Mouse (Mus musculus) liver, embryonic 11.5 days (tissue): ENCODE measurements around the gene Cdc37l1. TPM values are rescaled to one million over a fixed set of nuclear protein-coding genes. Genes with fewer than 3 reads are reported as not detected.

ENCODE experiments used
- ATAC-seq: fragments of 200-750 bp; cut with Nextera tagmentation; replicated peaks from 2 replicates; pipeline ENCODE4 v1.8.0; 2017; ENCODE audit warnings: moderate number of reproducible peaks, mild to moderate bottlenecking, moderate TSS enrichment, moderate library complexity; ENCODE audit not compliant: low FRiP score
- DNase-seq: peaks from one replicate; pipeline ENCODE4 v3.0.0-alpha.2; 2017; ENCODE audit warnings: low spot score
- H3K27ac ChIP-seq: fragments of 300-500 bp; sonication (generic); 2 replicates; pipeline ENCODE4 v1.5.1; 2014; ENCODE audit warnings: mild to moderate bottlenecking, low read depth, low read length, control low read depth
- H3K27me3 ChIP-seq: fragments of 300-500 bp; sonication (generic); replicated peaks from 2 replicates; pipeline ENCODE4 v1.6.1; 2014; ENCODE audit warnings: low read length, mixed read lengths; ENCODE audit not compliant: control insufficient read depth, insufficient read depth
- H3K36me3 ChIP-seq: fragments of 300-500 bp; sonication (generic); 2 replicates; pipeline ENCODE4 v1.6.1; 2014; ENCODE audit warnings: mild to moderate bottlenecking, low read length, moderate library complexity, mixed read lengths; ENCODE audit not compliant: control insufficient read depth, insufficient read depth
- H3K4me1 ChIP-seq: fragments of 300-500 bp; sonication (generic); replicated peaks from 2 replicates; pipeline ENCODE4 v1.6.1; 2014; ENCODE audit warnings: low read length, mixed read lengths; ENCODE audit not compliant: control insufficient read depth, insufficient read depth
- H3K4me2 ChIP-seq: fragments of 300-500 bp; sonication (generic); 2 replicates; pipeline ENCODE4 v1.6.1; 2014; ENCODE audit warnings: mild to moderate bottlenecking, control low read depth, moderate library complexity
- H3K4me3 ChIP-seq: fragments of 300-500 bp; sonication (generic); 2 replicates; pipeline ENCODE4 v1.5.1; 2014; ENCODE audit warnings: low read depth, low read length, control low read depth
- H3K9ac ChIP-seq: fragments of 300-500 bp; sonication (generic); 2 replicates; pipeline ENCODE4 v1.6.1; 2014; ENCODE audit warnings: low read depth, low read length, control low read depth
- H3K9me3 ChIP-seq: fragments of 300-500 bp; sonication (generic); 2 replicates; pipeline ENCODE4 v1.6.1; 2016; ENCODE audit warnings: low read length, inconsistent platforms, mixed read lengths; ENCODE audit not compliant: control insufficient read depth
- WGBS: fragments of 180-500 bp; shearing (Covaris S2); extraction: QIAGEN DNeasy Blood & Tissue Kit; methylation state at CpG from one replicate; pipeline ENCODE4 v1.1.7; 2014; 5-methylcytosine and 5-hydroxymethylcytosine counted together
- polyA plus RNA-seq: library from polyadenylated mRNA; unstranded; fragments of >200 nt; fragmentation: Nextera tagmentation; extraction: Ambion mirVana; gene quantifications from 2 replicates; pipeline ENCODE4 v1.2.1, GENCODE M21; 2014

Cdc37l1 gene
- polyA plus RNA-seq, 1 experiment from 2014 or later = 27.9 TPM

DNA sequence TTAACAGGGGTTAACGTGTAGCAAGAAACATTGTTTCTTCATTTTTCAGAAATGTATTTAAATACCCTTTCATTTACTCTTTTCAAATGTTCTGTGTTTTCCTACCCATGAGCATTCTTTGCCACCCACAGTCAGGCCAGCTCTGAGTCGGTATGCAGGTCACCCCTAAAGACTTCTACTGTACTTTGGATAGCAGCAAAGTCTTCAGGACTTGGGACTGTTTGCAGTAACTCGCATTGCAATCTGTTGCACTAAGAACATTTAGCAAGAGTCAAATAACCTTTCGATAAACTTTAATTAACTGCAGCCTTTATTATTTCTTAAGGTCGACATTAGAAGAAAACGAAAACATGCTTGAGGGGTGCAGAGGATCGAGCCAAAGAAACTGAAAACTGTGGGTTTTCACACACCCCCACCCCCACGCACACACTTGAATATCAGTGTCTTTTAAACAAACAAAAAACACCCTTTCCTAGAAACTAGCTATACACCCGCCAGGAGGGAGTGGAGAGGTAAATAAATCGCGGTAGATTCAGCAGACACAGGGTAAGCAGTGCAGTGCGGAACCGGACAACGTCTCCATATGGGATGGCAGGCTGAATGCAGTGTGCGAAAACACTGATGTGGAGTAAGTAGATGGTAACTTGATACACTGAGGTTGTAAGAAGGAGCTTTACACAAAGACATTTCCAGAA, 56.0 kb downstream of the Cdc37l1 start:
- ATAC-seq (no peak), DNase-seq (no peak)
- Histone ChIP-seq H3K4me1 (peaks cover 15% of the 10 kb centered on the region), H3K9me3 (no peaks in the 10 kb centered on the region), H3K4me3 (peak overlapping the region; percentile 97), H3K27ac (no peak overlapping the region), H3K9ac (no peak overlapping the region; the same call in 1 of the 2 replicates), H3K36me3 (no peaks in the 10 kb centered on the region), H3K4me2 (peak overlapping the region; percentile 82), H3K27me3 (no peaks in the 10 kb centered on the region)
- WGBS = 54% methylated on average over 15 of the region's 15 CpGs

DNA sequence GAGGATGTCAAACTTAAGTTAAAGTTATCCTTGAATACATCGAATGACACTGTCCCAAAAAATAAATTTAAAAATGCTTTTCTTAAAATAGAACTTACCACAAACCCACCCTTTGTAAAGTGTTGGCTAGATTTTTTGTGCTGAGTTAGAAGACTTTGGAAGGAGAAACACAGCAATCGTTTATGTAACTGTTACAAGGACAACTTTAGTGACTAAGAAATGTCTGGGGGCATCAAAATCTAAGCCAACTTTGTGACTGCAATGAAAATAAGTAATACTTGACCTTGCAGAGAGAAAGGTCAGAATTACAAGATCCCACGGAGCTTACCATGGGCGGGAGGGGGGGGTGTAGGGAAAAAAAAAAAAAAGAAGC, 56.8 kb downstream of the Cdc37l1 start:
- H3K4me3 ChIP-seq = peak overlapping the region; percentile 97
- ATAC-seq (no peak), DNase-seq (no peak)
- peak overlapping the region; percentile 82 for H3K4me2 ChIP-seq
- H3K9me3 ChIP-seq = no peaks in the 10 kb centered on the region
- H3K36me3 ChIP-seq = no peaks in the 10 kb centered on the region
- no peaks in the 10 kb centered on the region for H3K27me3 ChIP-seq
- peak overlapping the region; percentile 98 for H3K9ac ChIP-seq
- peak overlapping the region; percentile 78 for H3K27ac ChIP-seq
- peaks cover 17% of the 10 kb centered on the region for H3K4me1 ChIP-seq
- WGBS = 19% methylated on average over 4 of the region's 4 CpGs

DNA sequence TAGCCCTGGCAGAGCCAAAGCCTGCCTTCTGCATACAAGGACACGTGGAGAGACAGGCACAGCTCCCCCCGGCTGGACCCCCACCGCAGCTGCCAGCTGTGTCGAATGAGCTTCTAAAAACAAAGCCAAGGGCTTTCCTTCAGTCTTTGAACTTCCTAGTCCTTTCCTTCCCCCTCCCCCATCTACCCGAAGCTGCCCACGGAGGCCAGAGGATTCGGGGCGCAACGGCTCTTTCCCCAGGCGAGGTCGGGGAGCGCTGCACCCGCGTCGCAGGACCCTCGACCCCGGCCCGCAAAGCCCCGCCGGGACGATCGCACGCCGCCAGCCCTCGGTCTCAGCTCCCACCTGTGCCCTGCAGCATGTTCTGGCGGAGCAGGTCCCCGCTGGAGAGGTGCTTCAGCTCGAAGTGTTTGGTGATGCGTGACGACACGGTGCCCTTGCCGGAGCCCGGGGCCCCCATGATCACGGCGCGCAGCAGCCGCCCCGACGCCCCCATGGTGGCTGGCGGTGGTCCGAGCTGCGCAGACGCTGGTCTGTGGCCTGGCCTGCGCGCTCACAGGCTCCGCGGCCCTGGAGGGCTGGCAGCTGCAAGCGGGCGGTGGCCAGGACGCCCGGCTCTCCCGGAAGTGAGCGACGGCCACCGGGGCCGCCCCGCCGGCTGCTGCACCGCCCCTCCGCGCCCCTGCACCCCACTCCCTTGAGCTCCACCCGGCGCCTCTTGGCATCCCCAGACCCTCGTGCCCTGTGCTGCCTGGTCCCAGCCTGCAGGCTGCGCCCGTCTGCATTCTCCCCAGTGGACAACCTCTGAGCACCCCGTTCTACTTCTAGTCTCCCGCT, 57.4 kb downstream of the Cdc37l1 start, which contains the start of gene Ak3:
Gene Ak3, minus strand, starts transcription at position 628 of the 837 bp plus-strand sequence.
- peak; percentile 81 for DNase-seq
- Histone ChIP-seq H3K4me3 (peak within 1 kb of the TSS; percentile 97), H3K9me3 (no peaks in the 10 kb centered on the region), H3K4me1 (peaks cover 21% of the 10 kb centered on the region), H3K36me3 (no peaks in the 10 kb centered on the region), H3K27ac (peak within 1 kb of the TSS; percentile 78), H3K4me2 (peak within 1 kb of the TSS; percentile 82), H3K27me3 (no peaks in the 10 kb centered on the region), H3K9ac (peak within 1 kb of the TSS; percentile 98)
- under 1% methylated on average over 68 of the region's 68 CpGs for WGBS
- ATAC-seq = peak; percentile 90

DNA sequence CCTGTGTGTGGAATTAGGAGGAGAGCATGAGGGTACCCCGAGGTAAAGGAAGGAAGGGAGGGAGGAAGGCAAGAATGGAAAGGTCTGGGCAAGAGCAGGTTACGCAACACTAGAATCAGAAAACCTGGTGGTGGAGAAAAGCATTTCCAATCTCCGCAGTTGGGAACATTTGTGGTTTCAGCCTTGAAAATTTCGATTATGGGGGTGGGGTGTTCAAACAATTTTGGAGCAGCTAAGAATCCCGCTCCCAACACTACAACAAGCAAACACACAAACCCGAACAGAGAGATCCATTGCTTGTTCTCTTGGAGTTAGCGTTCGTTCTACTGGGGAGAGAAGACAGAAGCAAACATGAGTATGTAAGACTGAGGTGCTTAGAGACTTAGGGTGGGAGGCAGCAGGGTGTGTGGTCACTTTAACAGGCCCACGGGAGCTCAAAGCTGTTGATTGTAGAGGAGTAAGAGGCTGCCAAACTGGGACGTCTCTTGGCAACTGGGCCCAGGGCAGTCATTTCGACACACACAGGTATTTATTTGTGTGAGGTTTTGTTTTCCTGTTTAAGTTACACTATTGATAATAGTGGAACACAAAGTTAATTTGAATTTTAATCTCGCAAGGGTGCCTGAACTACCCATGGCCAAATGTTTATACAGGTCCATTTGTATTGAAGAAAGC, 59.4 kb downstream of the Cdc37l1 start:
- WGBS = 74% methylated on average over 12 of the region's 12 CpGs
- Histone ChIP-seq H3K27me3 (no peaks in the 10 kb centered on the region), H3K9me3 (no peaks in the 10 kb centered on the region), H3K27ac (no peak overlapping the region), H3K4me2 (no peak overlapping the region), H3K9ac (no peak overlapping the region), H3K36me3 (no peaks in the 10 kb centered on the region), H3K4me1 (peaks cover 24% of the 10 kb centered on the region), H3K4me3 (no peak overlapping the region)
- no peak for DNase-seq
- no peak for ATAC-seq

DNA sequence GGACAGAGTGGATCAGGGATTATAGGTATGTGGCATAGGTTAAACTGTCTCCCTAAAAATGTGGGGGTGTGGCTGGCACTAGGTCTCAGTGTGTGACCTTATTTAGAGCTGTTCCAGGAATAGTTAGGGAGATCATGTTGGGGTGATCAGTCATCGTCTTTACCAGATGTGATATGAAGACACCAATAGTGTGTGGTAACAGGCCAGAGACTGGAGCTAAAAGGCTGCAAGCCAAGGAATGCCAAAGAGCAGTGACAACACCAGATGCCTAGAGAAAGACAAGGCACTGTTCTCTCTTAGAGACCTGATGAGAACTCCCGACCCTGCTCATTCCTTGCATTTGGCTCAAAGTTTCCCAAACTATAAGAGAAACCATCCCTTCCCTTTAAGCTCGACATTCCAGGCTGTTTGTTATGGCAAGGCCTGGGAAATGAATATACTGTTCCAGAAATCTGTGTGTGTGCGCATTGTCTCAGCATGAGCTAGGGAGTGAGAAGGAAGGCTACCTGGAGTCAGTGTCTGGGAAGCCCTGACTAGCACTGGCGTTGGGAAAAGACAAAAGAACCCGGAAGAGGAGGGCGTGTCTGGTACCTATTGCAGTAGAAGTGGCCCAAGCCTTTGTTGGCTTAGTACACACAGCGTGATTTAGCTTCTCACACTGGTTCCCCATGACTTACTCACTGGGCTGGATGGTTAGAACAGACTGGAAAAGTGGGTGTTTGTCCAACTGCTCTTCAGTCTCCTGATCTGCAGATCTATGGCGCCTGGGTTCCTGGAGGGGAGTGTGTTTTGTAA, 60.2 kb downstream of the Cdc37l1 start:
- H3K9ac ChIP-seq = no peak overlapping the region
- H3K4me1 ChIP-seq = peaks cover 24% of the 10 kb centered on the region
- ATAC-seq (no peak), DNase-seq (no peak)
- H3K4me3 ChIP-seq = no peak overlapping the region
- H3K27ac ChIP-seq = no peak overlapping the region
- H3K27me3 ChIP-seq = no peaks in the 10 kb centered on the region
- no peaks in the 10 kb centered on the region for H3K9me3 ChIP-seq
- H3K36me3 ChIP-seq = no peaks in the 10 kb centered on the region
- H3K4me2 ChIP-seq = no peak overlapping the region
- 80% methylated on average over 9 of the region's 9 CpGs for WGBS

DNA sequence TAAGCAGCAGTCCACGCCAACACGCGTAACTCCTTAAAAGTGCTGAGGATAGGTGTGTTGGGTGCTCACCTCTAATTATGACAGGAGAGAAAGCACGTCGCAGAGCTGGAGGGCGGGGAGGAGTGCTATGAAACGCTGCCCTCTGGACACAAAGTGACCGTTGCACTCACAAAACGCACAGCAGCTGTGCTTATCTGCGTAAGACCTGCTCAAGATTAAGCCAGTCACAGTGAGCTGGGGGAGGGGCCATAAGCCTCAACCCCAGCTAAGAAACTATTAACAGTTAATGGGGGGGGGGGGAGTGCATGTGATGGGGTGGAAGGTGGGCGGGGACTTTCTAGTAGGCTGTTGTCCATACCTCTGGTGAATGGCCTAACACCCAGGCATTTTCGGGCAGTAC, 62.6 kb downstream of the Cdc37l1 start:
- Histone ChIP-seq H3K9me3 (no peaks in the 10 kb centered on the region), H3K36me3 (no peaks in the 10 kb centered on the region), H3K27me3 (no peaks in the 10 kb centered on the region), H3K4me3 (no peak overlapping the region), H3K27ac (no peak overlapping the region; the same call in 1 of the 2 replicates), H3K4me2 (peak overlapping the region; percentile 39; the same call in 1 of the 2 replicates), H3K4me1 (peaks cover 16% of the 10 kb centered on the region), H3K9ac (no peak overlapping the region)
- DNase-seq (no peak), ATAC-seq (0 out of 2 replicates have a peak, but pooled peaks have one; percentile 38)
- WGBS = 70% methylated on average over 12 of the region's 12 CpGs

DNA sequence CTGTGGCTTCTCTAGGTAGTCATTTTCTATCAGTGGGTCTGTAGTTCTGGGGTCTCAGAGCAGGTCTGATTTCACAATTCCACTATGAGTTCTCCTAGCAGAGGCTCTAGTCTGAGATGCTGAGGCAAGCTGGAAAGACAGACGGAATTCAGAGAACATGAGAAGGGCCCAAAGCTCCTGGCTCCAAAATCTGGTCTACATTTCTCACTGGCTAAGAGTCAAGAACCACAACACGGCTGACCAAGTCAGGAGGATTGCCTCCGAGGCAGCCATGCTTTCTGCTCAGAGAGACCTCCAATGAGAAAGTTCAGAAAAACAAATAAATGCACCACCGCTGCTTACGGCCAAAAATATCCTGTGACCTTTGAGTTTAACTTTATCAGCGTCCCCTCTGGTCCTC, 64.4 kb downstream of the Cdc37l1 start:
- Histone ChIP-seq H3K9me3 (no peaks in the 10 kb centered on the region), H3K4me1 (peaks cover 9% of the 10 kb centered on the region), H3K36me3 (no peaks in the 10 kb centered on the region), H3K27me3 (no peaks in the 10 kb centered on the region), H3K4me2 (no peak overlapping the region), H3K9ac (no peak overlapping the region), H3K4me3 (no peak overlapping the region), H3K27ac (no peak overlapping the region)
- no peak for ATAC-seq
- 74% methylated on average over 6 of the region's 6 CpGs for WGBS
- no peak for DNase-seq

DNA sequence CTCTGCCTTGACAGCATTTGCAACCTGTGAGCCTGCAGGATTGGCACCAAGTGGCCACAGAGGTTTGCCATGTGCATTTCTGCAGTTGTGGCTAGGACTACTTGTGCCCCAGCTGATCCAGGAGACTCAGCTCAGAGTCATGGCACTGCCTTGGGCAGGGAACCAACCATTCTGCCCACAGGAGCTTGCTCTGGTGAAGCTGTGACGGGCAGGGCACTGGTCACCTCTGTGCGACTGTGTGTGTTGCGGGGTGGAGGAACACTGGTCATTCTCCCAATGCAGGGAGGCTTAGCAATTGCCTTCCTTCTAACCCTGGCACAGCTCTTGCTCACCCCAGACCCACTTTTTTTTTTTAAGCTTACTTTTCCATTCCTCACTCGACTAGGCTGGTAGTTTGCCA, 65.3 kb downstream of the Cdc37l1 start:
- no peak for DNase-seq
- H3K4me1 ChIP-seq = peaks cover 9% of the 10 kb centered on the region
- no peaks in the 10 kb centered on the region for H3K36me3 ChIP-seq
- no peaks in the 10 kb centered on the region for H3K27me3 ChIP-seq
- no peak overlapping the region for H3K4me2 ChIP-seq
- H3K9me3 ChIP-seq = no peaks in the 10 kb centered on the region
- ATAC-seq = no peak
- 81% methylated on average over 4 of the region's 4 CpGs for WGBS
- no peak overlapping the region for H3K9ac ChIP-seq
- H3K4me3 ChIP-seq = no peak overlapping the region
- no peak overlapping the region for H3K27ac ChIP-seq
